Mouse (Mus musculus) brain, embryonic 18.5 days (tissue): ENCODE measurements around the gene Pfkfb3.

Experiments
- DNase-seq: peaks from one replicate; pipeline ENCODE4 v3.0.0-alpha.2; 2012; ENCODE audit warnings: low read depth, low spot score

The Pfkfb3 gene

GRCm38 (mm10) chr2:11433353-11433752 is 120.5 kb downstream of the Pfkfb3 start:
- no peak for DNase-seq

- DNase-seq: no peak
These were observed 124.3 kb downstream of the Pfkfb3 start for GRCm38 (mm10) chr2:11429538-11429937.

DNA sequence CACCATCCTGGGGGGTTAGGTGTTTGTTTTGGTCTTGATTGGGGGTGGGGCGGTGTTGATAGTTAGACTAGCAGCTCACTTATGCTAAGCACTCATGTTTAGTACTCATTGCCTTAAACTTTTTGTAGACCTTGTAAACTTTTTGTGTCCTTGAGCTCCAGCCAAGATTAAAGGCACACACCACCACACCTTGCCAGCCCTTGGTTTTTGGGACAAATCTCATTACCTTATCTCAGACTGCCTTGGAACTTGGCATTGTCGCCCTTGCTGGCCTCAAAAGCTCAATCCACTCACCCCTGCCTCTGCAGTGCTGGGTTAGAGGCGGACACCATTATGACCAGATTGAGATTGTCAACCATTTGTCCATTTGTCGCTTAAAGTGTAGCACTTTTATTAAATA is 125.3 kb downstream of the Pfkfb3 start:
- DNase-seq: no peak

GRCm38 (mm10) chr2:11427596-11427995 is 126.3 kb downstream of the Pfkfb3 start:
- DNase-seq: no peak

DNA sequence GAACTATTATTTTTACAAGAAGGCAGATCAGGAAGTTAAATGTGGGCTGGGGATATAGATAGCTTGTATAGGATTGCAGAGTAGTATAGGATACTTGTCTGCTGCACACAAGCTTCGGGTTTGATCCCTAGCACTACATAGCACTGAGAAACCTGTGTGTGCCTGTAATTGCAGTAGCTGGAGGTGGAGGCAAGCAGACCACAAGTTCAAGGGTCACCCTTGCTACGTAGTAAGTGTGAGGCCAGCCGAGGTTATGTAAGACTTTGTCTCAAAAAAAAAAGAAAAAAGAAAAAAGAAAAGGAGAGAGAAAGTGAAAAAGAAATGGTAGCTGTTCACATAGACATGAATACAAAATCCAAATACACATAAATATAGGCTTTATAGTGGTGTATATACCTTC is 127.5 kb downstream of the Pfkfb3 start:
- no peak for DNase-seq

DNA sequence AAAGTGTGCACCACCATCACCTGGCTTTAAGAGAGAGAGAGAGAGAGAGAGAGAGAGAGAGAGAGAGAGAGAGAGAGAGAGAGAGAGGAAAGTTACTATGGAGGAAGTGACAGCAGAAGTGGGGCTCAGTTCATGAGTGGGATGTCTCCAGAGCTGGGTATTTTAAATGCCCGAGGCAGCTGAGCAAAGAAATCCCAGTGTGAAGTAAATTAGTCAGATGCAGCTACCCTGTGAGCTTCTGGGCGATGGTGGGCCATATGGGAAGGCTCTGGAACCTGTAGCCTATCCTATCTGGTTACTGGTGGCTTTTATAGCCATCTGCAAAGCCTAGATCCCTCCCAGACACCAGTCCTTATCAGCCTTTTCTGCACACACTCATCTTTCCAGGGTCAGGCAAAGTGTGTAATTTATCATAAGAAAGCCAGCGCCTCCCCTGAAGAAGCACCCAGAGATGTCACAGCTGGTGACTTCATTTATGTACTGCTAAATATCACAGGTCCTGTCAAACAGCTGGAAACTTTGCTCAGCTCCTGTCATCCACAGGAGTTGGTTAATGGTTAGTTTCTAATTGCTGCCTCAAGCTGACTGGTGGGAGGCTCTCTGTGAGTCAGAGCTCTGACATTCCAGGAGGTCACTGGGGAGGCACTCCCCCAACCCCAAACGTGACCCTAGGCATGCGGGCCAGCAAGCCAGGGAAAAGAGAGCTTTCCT is 128.3 kb downstream of the Pfkfb3 start:
- no peak for DNase-seq

DNA sequence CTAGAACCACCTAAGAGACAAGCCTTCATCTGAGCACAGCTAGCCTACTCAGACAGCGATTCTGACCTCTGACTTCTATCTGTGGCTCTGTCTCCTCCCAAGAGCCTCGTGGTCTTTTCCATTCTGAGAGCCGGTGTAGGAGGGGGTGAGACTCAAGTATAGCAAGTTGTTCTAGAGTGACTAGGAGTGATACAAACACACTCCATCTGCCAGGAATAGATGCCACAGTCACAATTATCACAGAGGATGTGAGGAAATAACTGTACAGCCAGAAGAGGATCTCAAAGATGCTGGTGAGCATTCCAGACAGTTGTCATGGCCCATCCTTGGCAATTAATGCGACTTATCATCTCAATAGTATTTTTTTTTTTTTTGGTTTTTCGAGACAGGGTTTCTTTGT is 129.6 kb downstream of the Pfkfb3 start:
- no peak for DNase-seq

DNA sequence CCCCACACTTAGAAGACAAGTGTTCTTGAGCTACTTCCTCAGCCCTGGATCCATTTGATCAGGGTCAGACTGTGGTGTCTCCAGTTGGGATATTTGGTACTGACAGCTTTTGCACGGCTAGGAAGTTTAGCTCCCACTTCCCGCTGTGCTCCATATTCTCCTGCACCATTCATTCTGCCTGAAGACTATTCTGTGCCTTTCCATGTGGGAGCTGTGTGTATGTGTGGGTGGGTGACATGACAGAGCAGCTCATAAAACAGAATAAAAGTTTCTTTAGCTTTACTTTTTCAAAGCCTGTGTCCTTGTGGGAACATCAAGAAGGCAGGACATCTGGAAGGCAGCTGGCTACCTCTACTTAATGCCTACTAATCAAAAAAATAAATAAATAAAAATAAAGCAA is 130.5 kb downstream of the Pfkfb3 start:
- DNase-seq: no peak

DNA sequence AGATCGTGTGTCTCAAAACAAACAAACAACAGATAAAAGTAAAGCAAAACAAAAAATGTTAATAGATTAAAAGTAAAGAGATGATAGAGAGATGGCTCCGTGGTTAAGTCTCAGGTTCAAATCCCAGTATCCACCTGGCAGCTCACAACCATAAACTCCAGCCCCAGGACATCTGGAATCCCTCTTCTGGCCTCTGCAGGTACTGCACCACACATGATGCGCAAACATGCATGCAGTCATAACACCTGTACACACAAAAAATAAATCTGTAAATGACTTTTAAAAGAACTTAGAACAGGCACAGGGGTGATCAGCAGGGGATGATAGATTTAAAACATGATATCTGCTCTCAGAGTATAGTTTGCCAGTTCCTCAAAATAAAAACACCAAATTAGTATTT is 131.5 kb downstream of the Pfkfb3 start:
- DNase-seq: no peak
